Mouse (Mus musculus): Measurements from ENCODE around the gene Gria2.
A peak's percentile ranks its signal among the peaks of the same experiment; 100 is the strongest.

Gria2 gene

GRCm38 (mm10) chr3:80802596-80803081 is at the start of gene Gria2:
Gria2 (minus strand) TSS chr3:80802835.
- peak; percentile 89 for DNase-seq

- DNase-seq = no peak
Measured at GRCm38 (mm10) chr3:80850947-80851346, 48.3 kb upstream of the Gria2 start.

GRCm38 (mm10) chr3:80845634-80846033 is 43.0 kb upstream of the Gria2 start:
- no peak for DNase-seq

GRCm38 (mm10) chr3:80839845-80840244 is 37.2 kb upstream of the Gria2 start:
- DNase-seq = no peak

- DNase-seq = no peak
Measured at GRCm38 (mm10) chr3:80837583-80837982, 34.9 kb upstream of the Gria2 start.

GRCm38 (mm10) chr3:80823975-80824374 is 21.3 kb upstream of the Gria2 start:
- no peak for DNase-seq

GRCm38 (mm10) chr3:80818619-80819018 is 16.0 kb upstream of the Gria2 start:
- no peak for DNase-seq

- DNase-seq = no peak
Measured at GRCm38 (mm10) chr3:80813734-80814133, 11.1 kb upstream of the Gria2 start.

- no peak for DNase-seq
Measured at GRCm38 (mm10) chr3:80812237-80812636, 9.6 kb upstream of the Gria2 start.

- peak; percentile 19 for DNase-seq
Measured at GRCm38 (mm10) chr3:80805327-80805726, 2.7 kb upstream of the Gria2 start.

GRCm38 (mm10) chr3:80803811-80804210 is 1.2 kb upstream of the Gria2 start:
- DNase-seq = no peak

GRCm38 (mm10) chr3:80803211-80803610 is 576 bp upstream of the Gria2 start:
- DNase-seq = no peak

GRCm38 (mm10) chr3:80801827-80802310 is 766 bp downstream of the Gria2 start:
- no peak for DNase-seq

GRCm38 (mm10) chr3:80800995-80801826 is 1.4 kb downstream of the Gria2 start:
- peak; percentile 77 for DNase-seq

GRCm38 (mm10) chr3:80800299-80800994 is 2.2 kb downstream of the Gria2 start:
- DNase-seq = peak; percentile 49

- no peak for DNase-seq
Measured at GRCm38 (mm10) chr3:80797935-80798334, 4.7 kb downstream of the Gria2 start.

- no peak for DNase-seq
Measured at GRCm38 (mm10) chr3:80796764-80797163, 5.9 kb downstream of the Gria2 start.

GRCm38 (mm10) chr3:80795284-80795683 is 7.4 kb downstream of the Gria2 start:
- no peak for DNase-seq

- DNase-seq = no peak
Measured at GRCm38 (mm10) chr3:80787116-80787744, 15.4 kb downstream of the Gria2 start.

- no peak for DNase-seq
Measured at GRCm38 (mm10) chr3:80781144-80781530, 21.5 kb downstream of the Gria2 start.

GRCm38 (mm10) chr3:80780383-80781143 is 22.1 kb downstream of the Gria2 start:
- DNase-seq = no peak

- DNase-seq = no peak
Measured at GRCm38 (mm10) chr3:80776628-80777027, 26.0 kb downstream of the Gria2 start.

GRCm38 (mm10) chr3:80775971-80776370 is 26.7 kb downstream of the Gria2 start:
- DNase-seq = no peak

All from cerebellum, adult 11 months (tissue).